Mouse (Mus musculus) liver, embryonic 14.5 days (tissue): ENCODE measurements at regions not wholly inside any gene's neighbourhood (a gene's known extent, or its start where the extent isn't known, plus 50 kb on each side); places are given as distances from the start of the nearest gene placed in this dataset.

Experiments used
- ATAC-seq: fragments of 200-750 bp; cut with Nextera tagmentation; 2 replicates; pipeline ENCODE4 v1.8.0; 2017; ENCODE audit warnings: moderate number of reproducible peaks, mild to moderate bottlenecking, moderate library complexity; ENCODE audit not compliant: insufficient read depth
- DNase-seq, 3 experiments: peaks; one replicate each; pipeline ENCODE4 v3.0.0-alpha.2; 2012 to 2013; ENCODE audit warnings: low read depth in 3 of 3, low spot score in 3 of 3
- H3K27ac ChIP-seq: fragments of 300-500 bp; sonication (generic); 2 replicates; pipeline ENCODE4 v1.5.1; 2014; ENCODE audit warnings: moderate library complexity, mild to moderate bottlenecking, control low read depth, inconsistent platforms
- H3K27me3 ChIP-seq: fragments of 300-500 bp; sonication (generic); 2 replicates; pipeline ENCODE4 v1.6.1; 2014; ENCODE audit warnings: mild to moderate bottlenecking, low read length, moderate library complexity; ENCODE audit not compliant: control insufficient read depth, insufficient read depth
- H3K36me3 ChIP-seq: fragments of 300-500 bp; sonication (generic); replicated peaks from 2 replicates; pipeline ENCODE4 v1.6.1; 2014; ENCODE audit warnings: low read depth; ENCODE audit not compliant: control insufficient read depth, insufficient read depth
- H3K4me1 ChIP-seq, 2 experiments: fragments of 200-500 bp in 1 of 2; fragments of 300-500 bp in 1 of 2; sonication (generic) in 1 of 2; replicated peaks; 2 replicates each; pipeline ENCODE4 v1.6.1; 2012 to 2014; ENCODE audit warnings: antibody characterized with exemption in 1 of 2, inconsistent platforms in 1 of 2, low read length in 1 of 2; ENCODE audit not compliant: control insufficient read depth in 2 of 2, insufficient read depth in 2 of 2
- H3K4me2 ChIP-seq: fragments of 300-500 bp; sonication (generic); 2 replicates; pipeline ENCODE4 v1.6.1; 2014; ENCODE audit warnings: low read depth, mild to moderate bottlenecking, control low read depth, moderate library complexity
- H3K4me3 ChIP-seq, 2 experiments: fragments of 200-500 bp in 1 of 2; fragments of 300-500 bp in 1 of 2; sonication (generic) in 1 of 2; 2 replicates each; pipeline ENCODE4 v1.5.1; 2012 to 2014; ENCODE audit warnings: low read depth in 2 of 2, low read length in 2 of 2, mild to moderate bottlenecking in 2 of 2, control low read depth in 1 of 2, inconsistent platforms in 1 of 2, moderate library complexity in 1 of 2; ENCODE audit not compliant: insufficient read depth in 1 of 2
- H3K9ac ChIP-seq: fragments of 300-500 bp; sonication (generic); replicated peaks from 2 replicates; pipeline ENCODE4 v1.6.1; 2014; ENCODE audit warnings: mild to moderate bottlenecking, control low read depth, moderate library complexity
- H3K9me3 ChIP-seq: fragments of 300-500 bp; sonication (generic); 2 replicates; pipeline ENCODE4 v1.6.1; 2016; ENCODE audit warnings: low read length, mixed read lengths; ENCODE audit not compliant: control insufficient read depth
- CTCF ChIP-seq: IDR thresholded peaks from 2 replicates; pipeline ENCODE4 v1.5.1; 2016; ENCODE audit warnings: antibody characterized with exemption, low read depth, control low read depth
- EP300 ChIP-seq: IDR thresholded peaks from 2 replicates; pipeline ENCODE4 v1.6.1; 2016; ENCODE audit warnings: antibody characterized with exemption, low read depth
- WGBS: fragments of 180-500 bp; shearing (Covaris S2); extraction: QIAGEN DNeasy Blood & Tissue Kit; methylation state at CpG from one replicate; pipeline ENCODE4 v1.1.7; 2014; ENCODE audit not compliant: insufficient replicate concordance; 5-methylcytosine and 5-hydroxymethylcytosine counted together

DNA sequence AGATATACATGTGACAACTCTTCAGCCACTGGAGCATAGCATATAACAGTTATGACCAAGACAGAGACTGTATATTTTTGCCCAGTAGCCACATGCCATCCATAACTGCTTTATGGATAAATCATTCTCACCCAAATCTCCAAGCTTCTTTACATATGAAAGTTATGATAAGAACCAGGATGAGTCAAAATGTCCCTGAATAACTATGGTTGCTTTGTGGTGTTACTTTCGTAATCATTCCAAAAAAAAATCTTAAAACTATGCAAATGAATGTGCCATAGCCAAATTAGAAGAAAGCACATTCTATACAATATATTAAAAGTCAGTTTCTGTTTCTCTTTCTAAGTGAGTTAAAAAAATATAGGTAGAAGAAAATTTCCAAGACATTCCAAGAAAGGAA is 605.2 kb upstream of the Tle4 start:
- H3K9ac ChIP-seq = no peak overlapping the region
- no peaks in the 10 kb centered on the region for H3K36me3 ChIP-seq
- ATAC-seq = no peak
- no peaks in the 10 kb centered on the region for H3K4me1 ChIP-seq
- DNase-seq = no peak
- 55% methylated on average over 1 of the region's 1 CpGs for WGBS
- TF ChIP-seq EP300 = no peak
- no peak for TF ChIP-seq CTCF
- H3K4me3 ChIP-seq = no peak overlapping the region
- no peak overlapping the region for H3K27ac ChIP-seq
- no peaks in the 10 kb centered on the region for H3K27me3 ChIP-seq
- H3K9me3 ChIP-seq = no peaks in the 10 kb centered on the region
- no peak overlapping the region for H3K4me2 ChIP-seq

DNA sequence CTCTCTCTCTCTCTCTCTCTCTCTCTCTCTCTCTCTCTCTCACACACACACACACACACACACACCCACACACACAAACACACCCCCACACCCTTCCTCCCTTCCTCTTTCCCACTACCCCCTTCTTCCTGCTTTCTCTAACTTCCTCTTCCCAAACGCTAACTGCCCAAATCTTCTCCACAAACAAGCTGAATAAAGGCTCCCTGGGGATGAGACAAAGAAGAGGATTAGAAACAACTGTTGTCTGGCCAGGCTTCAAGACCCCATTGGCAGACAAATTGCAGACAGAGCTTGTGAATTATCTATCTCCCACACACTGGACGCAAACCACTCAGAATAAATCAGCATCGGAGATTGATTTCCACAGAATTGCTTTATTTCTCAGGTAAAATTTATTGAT is 603.4 kb upstream of the Tle4 start:
- no peaks in the 10 kb centered on the region for H3K36me3 ChIP-seq
- TF ChIP-seq CTCF (no peak), EP300 (no peak)
- no peaks in the 10 kb centered on the region for H3K9me3 ChIP-seq
- ATAC-seq (no peak), DNase-seq (no peak)
- H3K4me1 ChIP-seq = no peaks in the 10 kb centered on the region
- H3K4me3 ChIP-seq = no peak overlapping the region
- no peak overlapping the region for H3K4me2 ChIP-seq
- no peak overlapping the region for H3K9ac ChIP-seq
- 38% methylated on average over 3 of the region's 3 CpGs for WGBS
- no peaks in the 10 kb centered on the region for H3K27me3 ChIP-seq
- no peak overlapping the region for H3K27ac ChIP-seq

- no peaks in the 10 kb centered on the region for H3K27me3 ChIP-seq
- 51% methylated on average over 4 of the region's 4 CpGs for WGBS
- no peaks in the 10 kb centered on the region for H3K36me3 ChIP-seq
- H3K4me1 ChIP-seq = no peaks in the 10 kb centered on the region
- no peak overlapping the region for H3K4me3 ChIP-seq
- no peak overlapping the region for H3K9ac ChIP-seq
- no peak overlapping the region for H3K4me2 ChIP-seq
- ATAC-seq (no peak), DNase-seq (no peak)
- H3K27ac ChIP-seq = no peak overlapping the region
- no peaks in the 10 kb centered on the region for H3K9me3 ChIP-seq
- no peak for TF ChIP-seq EP300
Measured at GRCm38 (mm10) chr19:15200792-15201191, 602.9 kb upstream of the Tle4 start.

- ATAC-seq = no peak
- no peak overlapping the region for H3K4me2 ChIP-seq
- H3K9ac ChIP-seq = no peak overlapping the region
- H3K27me3 ChIP-seq = no peaks in the 10 kb centered on the region
- no peak for DNase-seq
- no peaks in the 10 kb centered on the region for H3K9me3 ChIP-seq
- 59% methylated on average over 2 of the region's 2 CpGs for WGBS
- TF ChIP-seq CTCF (no peak), EP300 (no peak)
- H3K4me3 ChIP-seq = no peak overlapping the region
- H3K4me1 ChIP-seq = no peaks in the 10 kb centered on the region
- H3K36me3 ChIP-seq = no peaks in the 10 kb centered on the region
- no peak overlapping the region for H3K27ac ChIP-seq
Measured at GRCm38 (mm10) chr19:15200361-15200760, 602.5 kb upstream of the Tle4 start.

GRCm38 (mm10) chr19:15199692-15200091 is 601.8 kb upstream of the Tle4 start:
- Histone ChIP-seq H3K27me3 (no peaks in the 10 kb centered on the region), H3K4me2 (no peak overlapping the region), H3K9me3 (no peaks in the 10 kb centered on the region), H3K27ac (no peak overlapping the region), H3K36me3 (no peaks in the 10 kb centered on the region), H3K4me3 (no peak overlapping the region), H3K9ac (no peak overlapping the region), H3K4me1 (no peaks in the 10 kb centered on the region)
- whole genome bisulfite sequencing = 30% methylated on average over 1 of the region's 1 CpGs
- ATAC-seq = no peak
- no peak for DNase-seq
- TF ChIP-seq EP300 (no peak), CTCF (no peak)

GRCm38 (mm10) chr19:15175221-15175620 is 577.4 kb upstream of the Tle4 start:
- Histone ChIP-seq H3K9me3 (no peaks in the 10 kb centered on the region), H3K4me2 (no peak overlapping the region), H3K9ac (no peak overlapping the region), H3K36me3 (no peaks in the 10 kb centered on the region), H3K4me3 (no peak overlapping the region), H3K4me1 (no peaks in the 10 kb centered on the region), H3K27me3 (no peaks in the 10 kb centered on the region), H3K27ac (no peak overlapping the region)
- DNase-seq (no peak), ATAC-seq (no peak)
- TF ChIP-seq EP300 (no peak), CTCF (no peak)
